Comparison of ENCODE assay signal across 29 mouse cellular contexts in the genomic region with DNA sequence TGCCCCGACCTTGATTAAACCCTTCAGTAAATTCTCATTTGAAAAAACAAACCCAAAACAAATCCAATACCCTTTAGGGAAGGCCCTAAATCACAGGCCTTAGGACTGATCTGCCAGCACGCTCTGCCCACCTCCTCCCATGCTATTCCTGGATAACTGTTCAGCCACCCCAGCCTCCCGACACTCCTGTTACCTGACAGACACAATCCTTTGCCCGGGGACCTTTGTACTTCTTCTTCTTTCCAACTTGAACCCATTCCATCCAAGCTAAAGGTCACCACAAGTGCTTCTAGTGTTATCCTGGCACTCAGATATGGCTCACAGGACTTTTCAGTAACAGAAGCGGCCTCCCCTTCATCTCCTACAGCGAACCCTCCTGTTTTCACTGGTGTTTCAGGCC. TPM values are rescaled to one million over a fixed set of nuclear protein-coding genes. Genes with fewer than 3 reads are reported as not detected.
DNase-seq lines count a peak whose midpoint lies in the region; ATAC-seq and TF ChIP-seq lines count a peak whose summit lies in the region.
"Had no signal": no experiment of that assay in that cellular context is flagged by ENCODE, and none has a peak within 500 bp of the region (broad histone marks: within the 10 kb centered on the region; RNA-seq: fewer than 3 reads in every experiment).

No protein-coding gene starts in this region.

- H3K27ac ChIP-seq in heart, adult 2 months: peak overlapping the region; percentile 73
- no peak overlapping the region for H3K27ac ChIP-seq in liver, adult 2 months (replicated peaks; ENCODE audit: insufficient read depth, low read depth, low read length)
- H3K27ac ChIP-seq in liver, postnatal 0 days (ENCODE audit: low read depth): no peak overlapping the region
- H3K27ac ChIP-seq: embryonic facial prominence, embryonic 10.5 days; embryonic facial prominence, embryonic 15.5 days; forebrain, embryonic 12.5 days; hindbrain, embryonic 12.5 days; hindbrain, postnatal 0 days; intestine, embryonic 15.5 days; limb, embryonic 10.5 days; limb, embryonic 15.5 days; liver, embryonic 14.5 days; lung, embryonic 15.5 days; midbrain, embryonic 10.5 days; midbrain, embryonic 15.5 days; neural tube, embryonic 15.5 days had no signal

- no peak for TF ChIP-seq POLR2A in heart, adult 2 months (IDR thresholded peaks at IDR 0.05; ENCODE audit: insufficient read depth, low read depth, low read length)
- TF ChIP-seq POLR2A in liver, adult 2 months (IDR thresholded peaks at IDR 0.05; ENCODE audit: extremely low read depth, insufficient read depth, low read length): no peak

- H3K9me3 ChIP-seq in liver, postnatal 0 days (ENCODE audit: low read length): no peaks in the 10 kb centered on the region
- H3K9me3 ChIP-seq: embryonic facial prominence, embryonic 10.5 days; embryonic facial prominence, embryonic 15.5 days; forebrain, embryonic 12.5 days; hindbrain, embryonic 12.5 days; intestine, embryonic 15.5 days; limb, embryonic 10.5 days; limb, embryonic 15.5 days; lung, embryonic 15.5 days; midbrain, embryonic 10.5 days; midbrain, embryonic 15.5 days; neural tube, embryonic 15.5 days had no signal

- 66% methylated on average over 6 of the region's 6 CpGs for WGBS in heart, adult 2 months
- WGBS in liver, adult 2 months: 26% methylated on average over 6 of the region's 6 CpGs
- 78% methylated on average over 6 of the region's 6 CpGs for WGBS in liver, postnatal 0 days (ENCODE audit: insufficient replicate concordance)

- TF ChIP-seq CTCF in heart, adult 2 months (IDR thresholded peaks at IDR 0.05): no peak
- no peak for TF ChIP-seq CTCF in liver, adult 2 months (IDR thresholded peaks at IDR 0.05; ENCODE audit: low read depth, low read length)
- TF ChIP-seq CTCF in liver, postnatal 0 days (IDR thresholded peaks at IDR 0.05; ENCODE audit: low read depth): no peak

- H3K4me1 ChIP-seq in heart, adult 2 months (ENCODE audit: control insufficient read depth, insufficient read depth, low read length): no peaks in the 10 kb centered on the region
- peaks cover 11% of the 10 kb centered on the region for H3K4me1 ChIP-seq in liver, adult 2 months (ENCODE audit: control insufficient read depth, insufficient read depth, low read length)
- H3K4me1 ChIP-seq in liver, postnatal 0 days (ENCODE audit: insufficient read depth): no peaks in the 10 kb centered on the region
- H3K4me1 ChIP-seq: embryonic facial prominence, embryonic 15.5 days; hindbrain, embryonic 12.5 days; intestine, embryonic 15.5 days; limb, embryonic 10.5 days; limb, embryonic 15.5 days; midbrain, embryonic 15.5 days; neural tube, embryonic 15.5 days had no signal

- H3K27me3 ChIP-seq in heart, adult 2 months (ENCODE audit: control insufficient read depth, insufficient read depth, low read length): no peaks in the 10 kb centered on the region
- no peaks in the 10 kb centered on the region for H3K27me3 ChIP-seq in liver, adult 2 months (ENCODE audit: control insufficient read depth, insufficient read depth, low read length)
- H3K27me3 ChIP-seq in liver, postnatal 0 days (ENCODE audit: insufficient read depth, low read length): no peaks in the 10 kb centered on the region
- H3K27me3 ChIP-seq: embryonic facial prominence, embryonic 15.5 days; forebrain, embryonic 12.5 days; hindbrain, embryonic 12.5 days; intestine, embryonic 15.5 days; limb, embryonic 15.5 days; lung, embryonic 15.5 days; midbrain, embryonic 15.5 days; neural tube, embryonic 15.5 days; Patski had no signal

- H3K4me3 ChIP-seq in heart, adult 2 months: no peak overlapping the region
- H3K4me3 ChIP-seq in liver, adult 2 months (ENCODE audit: insufficient read depth, low read depth, low read length): no peak overlapping the region
- H3K4me3 ChIP-seq in liver, postnatal 0 days (ENCODE audit: low read depth, low read length): no peak overlapping the region
- H3K4me3 ChIP-seq: embryonic facial prominence, embryonic 10.5 days; embryonic facial prominence, embryonic 15.5 days; forebrain, embryonic 12.5 days; hindbrain, embryonic 12.5 days; intestine, embryonic 15.5 days; limb, embryonic 10.5 days; limb, embryonic 15.5 days; lung, embryonic 15.5 days; midbrain, embryonic 10.5 days; midbrain, embryonic 15.5 days; neural tube, embryonic 15.5 days had no signal

- ATAC-seq in liver, postnatal 0 days: no peak
- ATAC-seq: forebrain, postnatal 0 days; hindbrain, postnatal 0 days; intestine, embryonic 15.5 days; midbrain, embryonic 15.5 days; Patski had no signal

- peak; percentile 25 for DNase-seq in gastrocnemius, adult 18-20 months (ENCODE audit: low spot score)
- no peak for DNase-seq in gastrocnemius, postnatal 4 days (ENCODE audit: low spot score in 2 of 2)
- peak in 1 of 2 experiments; percentile 45 for DNase-seq in heart, adult 2 months
- no peak for DNase-seq in heart, postnatal 25 days (ENCODE audit: low spot score)
- DNase-seq in kidney, adult 18-20 months: peak; percentile 29
- DNase-seq in kidney, postnatal 10 days: no peak
- peak; percentile 94 for DNase-seq in liver, adult 2 months (ENCODE audit: extremely low read depth, low read depth, low spot score)
- DNase-seq in liver, postnatal 0 days: no peak
- DNase-seq: cerebellum, adult 8-10 months; cerebellum, postnatal 25 days; forebrain, postnatal 0 days; layer of hippocampus, adult 9-11 months; retina, postnatal 1 day; right cerebral cortex, postnatal 14 days; thymus, postnatal 4 days had no signal

- no peak for TF ChIP-seq EP300 in heart, adult 2 months (IDR thresholded peaks at IDR 0.05; ENCODE audit: insufficient read depth, low read depth, low read length)
- TF ChIP-seq EP300 in liver, postnatal 0 days (IDR thresholded peaks at IDR 0.05; ENCODE audit: low read depth): no peak

- H3K9ac ChIP-seq in heart, adult 2 months (ENCODE audit: low read depth, low read length): no peak overlapping the region; the same call in 1 of the 2 replicates
- H3K9ac ChIP-seq in liver, adult 2 months (ENCODE audit: low read depth, low read length): no peak overlapping the region
- H3K9ac ChIP-seq in liver, postnatal 0 days (replicated peaks): no peak overlapping the region
- H3K9ac ChIP-seq: embryonic facial prominence, embryonic 15.5 days; forebrain, embryonic 12.5 days; forebrain, postnatal 0 days; hindbrain, embryonic 12.5 days; intestine, embryonic 15.5 days; limb, embryonic 15.5 days; liver, embryonic 14.5 days; lung, embryonic 15.5 days; midbrain, embryonic 15.5 days; neural tube, embryonic 15.5 days had no signal

- H3K36me3 ChIP-seq in heart, adult 2 months (ENCODE audit: control insufficient read depth, insufficient read depth, low read length): no peaks in the 10 kb centered on the region
- H3K36me3 ChIP-seq in liver, adult 2 months (ENCODE audit: control insufficient read depth, insufficient read depth, low read length): no peaks in the 10 kb centered on the region
- H3K36me3 ChIP-seq in liver, postnatal 0 days (replicated peaks; ENCODE audit: insufficient read depth, low read length): no peaks in the 10 kb centered on the region
- H3K36me3 ChIP-seq: embryonic facial prominence, embryonic 10.5 days; embryonic facial prominence, embryonic 15.5 days; forebrain, embryonic 12.5 days; hindbrain, embryonic 12.5 days; intestine, embryonic 15.5 days; limb, embryonic 10.5 days; limb, embryonic 15.5 days; lung, embryonic 15.5 days; midbrain, embryonic 10.5 days; midbrain, embryonic 15.5 days; neural tube, embryonic 15.5 days had no signal

- H3K79me2 ChIP-seq in heart, adult 2 months (replicated peaks; ENCODE audit: control insufficient read depth, insufficient read depth, low read length): no peaks in the 10 kb centered on the region
- no peaks in the 10 kb centered on the region for H3K79me2 ChIP-seq in liver, adult 2 months (ENCODE audit: control insufficient read depth, insufficient read depth, low read length)

- H3K4me2 ChIP-seq in liver, postnatal 0 days (ENCODE audit: low read depth, low read length): no peak overlapping the region
- H3K4me2 ChIP-seq: embryonic facial prominence, embryonic 15.5 days; forebrain, embryonic 12.5 days; hindbrain, embryonic 12.5 days; intestine, embryonic 15.5 days; limb, embryonic 15.5 days; lung, embryonic 15.5 days; midbrain, embryonic 15.5 days; neural tube, embryonic 15.5 days had no signal

- intact Hi-C loops in heart, adult 2 months (cut with DNase I): no loop called here
- intact Hi-C loops in heart, postnatal 25 days (cut with DNase I): no loop called here

RNA-seq across cellular contexts. Expression of a gene that starts 25.1 kb away (rescaled TPM):
- total RNA-seq in gastrocnemius, adult 18-20 months (2021): 10 to 100 TPM; 27.4 to 30.9 TPM
- total RNA-seq in gastrocnemius, postnatal 4 days (2021): 10 to 100 TPM; 27.4 to 32.3 TPM
- 10 to 100 TPM; 17.5 to 21.0 TPM for total RNA-seq in heart, adult 2 months (2021)
- 7.4 and 13.4 TPM in 2 replicates for polyA plus RNA-seq in heart, adult 2 months (2012; rRNA removed)
- total RNA-seq in heart, postnatal 25 days (2021): 10 to 100 TPM; 16.2 to 17.4 TPM
- total RNA-seq in liver, adult 2 months (2014; rRNA removed): 17.0 and 17.1 TPM in 2 replicates
- 4.8 and 6.2 TPM in 2 replicates for polyA plus RNA-seq in liver, adult 2 months (2012; rRNA removed)
- 11.7 and 12.4 TPM in 2 replicates for polyA plus RNA-seq in liver, postnatal 0 days (2015; fragmentation: Nextera tagmentation; extraction: Ambion mirVana)

RNA-seq across cellular contexts. Expression of a gene that starts 25.3 kb away (rescaled TPM):
- total RNA-seq in gastrocnemius, adult 18-20 months (2021): 100 to 1,000 TPM; 100 to 119 TPM
- total RNA-seq in gastrocnemius, postnatal 4 days (2021): 100 to 1,000 TPM; 233 to 278 TPM
- 100 to 1,000 TPM in 1 of 2 experiments, 10 to 100 TPM in 1; 88.9 to 103 TPM for total RNA-seq in heart, adult 2 months (2021)
- 23.7 and 42.4 TPM in 2 replicates for polyA plus RNA-seq in heart, adult 2 months (2012; rRNA removed)
- total RNA-seq in heart, postnatal 25 days (2021): 10 to 100 TPM; 83.8 to 97.6 TPM
- 106 and 131 TPM in 2 replicates for total RNA-seq in liver, adult 2 months (2014; rRNA removed)
- polyA plus RNA-seq in liver, adult 2 months (2012; rRNA removed): 17.1 and 21.0 TPM in 2 replicates
- 421 and 439 TPM in 2 replicates for polyA plus RNA-seq in liver, postnatal 0 days (2015; fragmentation: Nextera tagmentation; extraction: Ambion mirVana)

Comparison
In these comparisons a context has a peak if more than half of its experiments do, and no peak if none do; other contexts are left out.
1. DNase-seq: peak in gastrocnemius, adult 18-20 months (single experiment), kidney, adult 18-20 months (single experiment) and liver, adult 2 months (single experiment); none in gastrocnemius, postnatal 4 days (0 of 2), heart, postnatal 25 days (single experiment), kidney, postnatal 10 days (single experiment) and liver, postnatal 0 days (single experiment).